Mouse (Mus musculus) ES-Bruce4 (cell line): Measurements from ENCODE around the gene Tbc1d2. TPM values are rescaled to one million over a fixed set of nuclear protein-coding genes. Genes with fewer than 3 reads are reported as not detected.

Source experiments
- H3K27ac ChIP-seq: 2 replicates; pipeline ENCODE4 v1.5.1; 2012; ENCODE audit warnings: low read length, inconsistent platforms; ENCODE audit not compliant: insufficient read depth
- H3K27me3 ChIP-seq: 2 replicates; pipeline ENCODE4 v1.6.1; 2012; ENCODE audit warnings: mild to moderate bottlenecking, low read length, inconsistent platforms; ENCODE audit not compliant: control insufficient read depth, poor library complexity, insufficient read depth, severe bottlenecking
- H3K36me3 ChIP-seq: 2 replicates; pipeline ENCODE4 v1.6.1; 2012; ENCODE audit warnings: inconsistent platforms, mild to moderate bottlenecking, low read length, moderate library complexity; ENCODE audit not compliant: control insufficient read depth, poor library complexity, insufficient read depth, severe bottlenecking
- H3K4me1 ChIP-seq: one replicate; pipeline ENCODE4 v1.8.1; 2011; ENCODE audit warnings: low read length; ENCODE audit not compliant: control insufficient read depth, insufficient read depth
- H3K4me3 ChIP-seq: 2 replicates; pipeline ENCODE4 v1.5.1; 2011; ENCODE audit warnings: low read depth, mild to moderate bottlenecking, low read length
- H3K9ac ChIP-seq: 2 replicates; pipeline ENCODE4 v1.6.1; 2012; ENCODE audit warnings: low read depth, mild to moderate bottlenecking, inconsistent platforms; ENCODE audit not compliant: poor library complexity, severe bottlenecking
- H3K9me3 ChIP-seq: replicated peaks from 2 replicates; pipeline ENCODE4 v1.6.1; 2012; ENCODE audit warnings: mild to moderate bottlenecking, low read length, inconsistent platforms; ENCODE audit not compliant: control insufficient read depth, poor library complexity, insufficient read depth, severe bottlenecking
- CTCF ChIP-seq: IDR thresholded peaks from one replicate; pipeline ENCODE4 v1.8.1; 2011; ENCODE audit warnings: low read depth, low read length
- EP300 ChIP-seq: IDR thresholded peaks from 2 replicates; pipeline ENCODE4 v1.6.1; 2011; ENCODE audit warnings: low read depth, low read length; ENCODE audit not compliant: insufficient read depth
- POLR2A ChIP-seq: IDR thresholded peaks from one replicate; pipeline ENCODE4 v1.8.1; 2011; ENCODE audit warnings: low read length; ENCODE audit not compliant: insufficient read depth
- polyA plus RNA-seq: library from polyadenylated mRNA; stranded (reverse); fragments of >200 nt; gene quantifications from 2 replicates; pipeline ENCODE4 v1.2.4, GENCODE M21; 2011; ENCODE audit warnings: low read depth; ENCODE audit not compliant: missing spikeins, insufficient read depth, insufficient read length

The Tbc1d2 gene
- polyA plus RNA-seq, 1 experiment: 7.7 TPM

GRCm38 (mm10) chr4:46598981-46599380, 51.0 kb downstream of the Tbc1d2 start:
- TF ChIP-seq POLR2A (no peak), CTCF (no peak), EP300 (no peak)
- 0 out of 2 replicates have a peak, but pooled peaks cover 4% of the 10 kb centered on the region for H3K27me3 ChIP-seq
- no peak overlapping the region for H3K27ac ChIP-seq

GRCm38 (mm10) chr4:46598111-46598510, 51.9 kb downstream of the Tbc1d2 start:
- Histone ChIP-seq H3K9ac (no peak overlapping the region), H3K9me3 (no peaks in the 10 kb centered on the region), H3K36me3 (no peaks in the 10 kb centered on the region), H3K4me1 (no peaks in the 10 kb centered on the region), H3K27ac (no peak overlapping the region), H3K27me3 (0 out of 2 replicates have a peak, but pooled peaks cover 4% of the 10 kb centered on the region), H3K4me3 (no peak overlapping the region)
- no peak for TF ChIP-seq CTCF
- TF ChIP-seq POLR2A: no peak
- no peak for TF ChIP-seq EP300

More at GRCm38 (mm10) chr4:46598981-46599380, 51.0 kb downstream of the Tbc1d2 start:
- Histone ChIP-seq H3K36me3 (no peaks in the 10 kb centered on the region), H3K4me3 (no peak overlapping the region), H3K9me3 (no peaks in the 10 kb centered on the region), H3K4me1 (no peaks in the 10 kb centered on the region), H3K9ac (no peak overlapping the region)

- Histone ChIP-seq H3K9ac (no peak overlapping the region), H3K36me3 (no peaks in the 10 kb centered on the region), H3K27ac (no peak overlapping the region), H3K4me1 (no peaks in the 10 kb centered on the region), H3K27me3 (0 out of 2 replicates have a peak, but pooled peaks cover 4% of the 10 kb centered on the region), H3K9me3 (no peaks in the 10 kb centered on the region), H3K4me3 (no peak overlapping the region)
- TF ChIP-seq CTCF (no peak), EP300 (no peak), POLR2A (no peak)
These were observed 52.6 kb downstream of the Tbc1d2 start for GRCm38 (mm10) chr4:46597286-46597961.

GRCm38 (mm10) chr4:46596398-46596797, 53.6 kb downstream of the Tbc1d2 start:
- H3K4me3 ChIP-seq: no peak overlapping the region
- H3K9me3 ChIP-seq: no peaks in the 10 kb centered on the region
- no peak overlapping the region for H3K9ac ChIP-seq
- no peaks in the 10 kb centered on the region for H3K4me1 ChIP-seq
- 0 out of 2 replicates have a peak, but pooled peaks cover 2% of the 10 kb centered on the region for H3K27me3 ChIP-seq
- H3K27ac ChIP-seq: no peak overlapping the region
- TF ChIP-seq EP300: no peak
- TF ChIP-seq POLR2A: no peak
- no peak for TF ChIP-seq CTCF
- H3K36me3 ChIP-seq: no peaks in the 10 kb centered on the region

- no peak for TF ChIP-seq POLR2A
- no peak for TF ChIP-seq CTCF
- TF ChIP-seq EP300: no peak
- no peak overlapping the region for H3K4me3 ChIP-seq
These were observed 55.9 kb downstream of the Tbc1d2 start for GRCm38 (mm10) chr4:46594131-46594530.

GRCm38 (mm10) chr4:46593472-46593871, 56.5 kb downstream of the Tbc1d2 start:
- no peak for TF ChIP-seq POLR2A
- no peak for TF ChIP-seq CTCF
- TF ChIP-seq EP300: no peak
- H3K4me3 ChIP-seq: no peak overlapping the region
- H3K27ac ChIP-seq: no peak overlapping the region
- H3K36me3 ChIP-seq: no peaks in the 10 kb centered on the region
- no peaks in the 10 kb centered on the region for H3K4me1 ChIP-seq
- no peaks in the 10 kb centered on the region for H3K27me3 ChIP-seq
- no peaks in the 10 kb centered on the region for H3K9me3 ChIP-seq
- H3K9ac ChIP-seq: no peak overlapping the region

More at GRCm38 (mm10) chr4:46594131-46594530, 55.9 kb downstream of the Tbc1d2 start:
- no peaks in the 10 kb centered on the region for H3K27me3 ChIP-seq
- no peak overlapping the region for H3K9ac ChIP-seq
- no peak overlapping the region for H3K27ac ChIP-seq
- H3K9me3 ChIP-seq: no peaks in the 10 kb centered on the region
- no peaks in the 10 kb centered on the region for H3K36me3 ChIP-seq
- H3K4me1 ChIP-seq: no peaks in the 10 kb centered on the region
